Mouse (Mus musculus) hindbrain, postnatal 0 days (tissue): Measurements from ENCODE around the gene Uri1. TPM values are rescaled to one million over a fixed set of nuclear protein-coding genes. Genes with fewer than 3 reads are reported as not detected.

ENCODE experiments used
- ATAC-seq: fragments of 200-750 bp; cut with Nextera tagmentation; 2 replicates; pipeline ENCODE4 v1.8.0; 2017; ENCODE audit warnings: mild to moderate bottlenecking, moderate TSS enrichment, moderate library complexity
- DNase-seq: peaks from one replicate; pipeline ENCODE4 v3.0.0-alpha.2; 2015; ENCODE audit warnings: low spot score
- H3K27ac ChIP-seq: fragments of 300-500 bp; sonication (generic); 2 replicates; pipeline ENCODE4 v1.5.1; 2014; ENCODE audit warnings: mild to moderate bottlenecking
- H3K27me3 ChIP-seq: fragments of 300-500 bp; sonication (generic); 2 replicates; pipeline ENCODE4 v1.6.1; 2014; ENCODE audit warnings: low read length, mixed read lengths; ENCODE audit not compliant: insufficient read depth
- H3K36me3 ChIP-seq: fragments of 300-500 bp; sonication (generic); 2 replicates; pipeline ENCODE4 v1.6.1; 2014; ENCODE audit warnings: low read length, mixed read lengths; ENCODE audit not compliant: insufficient read depth
- H3K4me1 ChIP-seq: fragments of 300-500 bp; sonication (generic); 2 replicates; pipeline ENCODE4 v1.6.1; 2014; ENCODE audit warnings: antibody characterized with exemption, low read length, mixed read lengths; ENCODE audit not compliant: insufficient read depth
- H3K4me2 ChIP-seq: fragments of 300-500 bp; sonication (generic); 2 replicates; pipeline ENCODE4 v1.6.1; 2014; ENCODE audit warnings: low read depth, mild to moderate bottlenecking, low read length, moderate library complexity, mixed read lengths
- H3K4me3 ChIP-seq: fragments of 300-500 bp; sonication (generic); 2 replicates; pipeline ENCODE4 v1.5.1; 2014; ENCODE audit warnings: low read length
- H3K9ac ChIP-seq: fragments of 300-500 bp; sonication (generic); replicated peaks from 2 replicates; pipeline ENCODE4 v1.6.1; 2014; ENCODE audit warnings: mild to moderate bottlenecking, low read length, moderate library complexity, mixed read lengths
- H3K9me3 ChIP-seq: fragments of 300-500 bp; sonication (generic); 2 replicates; pipeline ENCODE4 v1.6.1; 2016; ENCODE audit warnings: low read length, mixed read lengths
- CTCF ChIP-seq: IDR thresholded peaks from 2 replicates; pipeline ENCODE4 v1.5.1; 2016; ENCODE audit warnings: antibody characterized with exemption, control low read depth, low read depth
- WGBS: fragments of 180-500 bp; shearing (Covaris S2); extraction: QIAGEN DNeasy Blood & Tissue Kit; methylation state at CpG from one replicate; pipeline ENCODE4 v1.1.7; 2014; 5-methylcytosine and 5-hydroxymethylcytosine counted together
- polyA plus RNA-seq: library from polyadenylated mRNA; unstranded; fragments of >200 nt; fragmentation: Nextera tagmentation; extraction: Ambion mirVana; gene quantifications from 2 replicates; pipeline ENCODE4 v1.2.1, GENCODE M21; 2015
- total RNA-seq: library from RNA; depleted of rRNA; stranded (reverse); fragments of >200 nt; gene quantifications from 2 replicates; pipeline ENCODE4 v1.2.3, GENCODE M21; 2014; rRNA removed

The Uri1 gene
- 28.0 and 29.1 TPM in 2 replicates for total RNA-seq
- 37.2 and 38.3 TPM in 2 replicates for polyA plus RNA-seq

DNA sequence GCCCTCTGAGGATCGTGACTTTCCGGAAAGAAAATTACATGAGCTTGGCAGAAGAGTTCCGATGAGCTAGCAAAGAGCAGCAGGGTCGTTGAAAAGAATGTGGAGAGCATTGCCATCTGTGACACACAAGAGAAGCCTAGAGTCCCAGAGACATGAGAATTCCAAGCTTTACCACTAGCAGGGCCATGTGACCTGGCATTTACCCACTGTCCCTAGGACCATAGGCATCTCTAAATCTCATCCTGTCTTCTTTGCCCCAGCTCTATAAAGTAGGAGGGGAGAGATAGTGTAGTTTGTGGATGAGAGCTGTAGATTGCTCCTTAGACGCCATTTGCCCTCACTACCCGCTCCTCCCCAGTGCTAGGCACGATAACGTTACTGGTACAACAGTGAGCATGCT, at the start of gene Uri1:
Gene Uri1 (minus strand): TSS at position 101 of the 400 bp plus-strand sequence.
- Histone ChIP-seq H3K9ac (no peak within 1 kb of the TSS), H3K27me3 (no peaks in the 10 kb centered on the region), H3K27ac (no peak within 1 kb of the TSS), H3K36me3 (no peaks in the 10 kb centered on the region), H3K9me3 (no peaks in the 10 kb centered on the region), H3K4me3 (no peak within 1 kb of the TSS), H3K4me2 (no peak within 1 kb of the TSS), H3K4me1 (no peaks in the 10 kb centered on the region)
- WGBS = 91% methylated on average over 8 of the region's 8 CpGs
- ATAC-seq = no peak
- DNase-seq = no peak
- TF ChIP-seq CTCF = no peak

DNA sequence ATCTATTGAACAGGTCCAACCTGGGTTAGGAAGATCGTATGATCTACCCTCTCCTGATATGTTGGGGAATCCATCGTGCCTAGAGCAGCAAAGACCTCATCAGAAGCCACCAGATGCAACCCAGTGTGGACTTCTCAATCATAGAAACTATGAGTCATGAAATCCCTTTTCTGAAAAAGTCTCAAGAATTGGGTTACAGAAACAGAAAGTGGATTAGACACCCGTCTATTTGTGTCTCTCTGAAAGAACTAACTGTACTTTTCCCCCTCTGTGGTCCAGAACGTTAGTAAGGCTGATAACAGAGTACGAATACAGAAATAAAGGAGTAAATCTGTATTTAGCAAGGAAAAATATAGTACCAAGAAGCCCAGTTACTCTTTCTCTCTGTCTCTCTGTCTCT, 47.7 kb upstream of the Uri1 start:
- no peak overlapping the region for H3K27ac ChIP-seq
- WGBS = 80% methylated on average over 5 of the region's 5 CpGs
- no peaks in the 10 kb centered on the region for H3K27me3 ChIP-seq
- no peaks in the 10 kb centered on the region; the same call in 1 of the 2 replicates for H3K4me1 ChIP-seq
- H3K9ac ChIP-seq = no peak overlapping the region
- no peak overlapping the region for H3K4me3 ChIP-seq
- H3K4me2 ChIP-seq = no peak overlapping the region
- DNase-seq (no peak), ATAC-seq (no peak)
- H3K9me3 ChIP-seq = no peaks in the 10 kb centered on the region
- no peak for TF ChIP-seq CTCF
- no peaks in the 10 kb centered on the region for H3K36me3 ChIP-seq

DNA sequence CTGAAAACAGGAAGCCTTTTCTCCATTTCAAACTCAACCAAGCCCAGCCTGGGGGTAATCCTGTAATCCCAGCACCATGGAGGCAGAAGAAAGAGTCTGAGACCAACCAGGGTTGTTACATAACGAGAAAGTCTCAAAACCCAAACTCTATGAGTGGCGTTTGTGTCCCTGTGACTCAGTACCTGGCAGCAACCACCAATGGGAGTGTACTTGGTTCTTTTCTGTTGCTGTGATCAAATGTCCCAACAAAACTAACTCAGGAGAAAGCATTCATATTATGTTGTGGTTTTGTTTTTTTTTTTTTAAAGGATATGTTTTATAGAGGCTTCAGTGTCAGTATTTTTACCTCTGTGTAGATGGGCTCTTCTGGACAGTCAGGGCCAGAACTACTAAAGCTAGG, 47.3 kb upstream of the Uri1 start:
- WGBS = 48% methylated on average over 2 of the region's 2 CpGs
- Histone ChIP-seq H3K4me3 (no peak overlapping the region), H3K4me1 (no peaks in the 10 kb centered on the region; the same call in 1 of the 2 replicates), H3K4me2 (no peak overlapping the region), H3K36me3 (no peaks in the 10 kb centered on the region), H3K9ac (no peak overlapping the region), H3K9me3 (no peaks in the 10 kb centered on the region), H3K27me3 (no peaks in the 10 kb centered on the region), H3K27ac (no peak overlapping the region)
- DNase-seq (no peak), ATAC-seq (no peak)
- no peak for TF ChIP-seq CTCF

DNA sequence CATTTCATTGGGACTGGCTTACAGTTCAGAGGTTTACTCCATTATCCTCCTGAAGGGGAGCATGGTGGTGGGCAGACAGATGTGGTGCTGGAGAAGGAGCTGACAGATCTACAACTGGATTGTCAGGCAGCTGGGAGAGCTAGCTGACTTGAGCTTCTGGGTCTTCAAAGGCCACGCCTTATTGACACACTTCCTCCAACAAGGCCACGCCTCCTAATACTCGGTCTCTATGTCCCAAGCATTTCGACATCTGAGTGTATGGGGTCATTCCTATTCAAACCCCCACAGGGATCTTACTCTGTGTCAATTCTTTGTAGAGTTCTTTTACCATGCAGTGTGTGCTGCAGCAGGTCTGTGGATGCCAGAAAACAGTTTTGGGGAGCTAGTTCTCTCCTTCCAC, 41.1 kb upstream of the Uri1 start:
- H3K27me3 ChIP-seq = no peaks in the 10 kb centered on the region
- DNase-seq (no peak), ATAC-seq (no peak)
- H3K4me1 ChIP-seq = 0 out of 2 replicates have a peak, but pooled peaks cover 3% of the 10 kb centered on the region
- no peak overlapping the region for H3K4me3 ChIP-seq
- H3K9ac ChIP-seq = no peak overlapping the region
- WGBS = 55% methylated on average over 4 of the region's 4 CpGs
- TF ChIP-seq CTCF = no peak
- no peaks in the 10 kb centered on the region for H3K9me3 ChIP-seq
- no peaks in the 10 kb centered on the region for H3K36me3 ChIP-seq
- H3K27ac ChIP-seq = no peak overlapping the region
- H3K4me2 ChIP-seq = no peak overlapping the region

DNA sequence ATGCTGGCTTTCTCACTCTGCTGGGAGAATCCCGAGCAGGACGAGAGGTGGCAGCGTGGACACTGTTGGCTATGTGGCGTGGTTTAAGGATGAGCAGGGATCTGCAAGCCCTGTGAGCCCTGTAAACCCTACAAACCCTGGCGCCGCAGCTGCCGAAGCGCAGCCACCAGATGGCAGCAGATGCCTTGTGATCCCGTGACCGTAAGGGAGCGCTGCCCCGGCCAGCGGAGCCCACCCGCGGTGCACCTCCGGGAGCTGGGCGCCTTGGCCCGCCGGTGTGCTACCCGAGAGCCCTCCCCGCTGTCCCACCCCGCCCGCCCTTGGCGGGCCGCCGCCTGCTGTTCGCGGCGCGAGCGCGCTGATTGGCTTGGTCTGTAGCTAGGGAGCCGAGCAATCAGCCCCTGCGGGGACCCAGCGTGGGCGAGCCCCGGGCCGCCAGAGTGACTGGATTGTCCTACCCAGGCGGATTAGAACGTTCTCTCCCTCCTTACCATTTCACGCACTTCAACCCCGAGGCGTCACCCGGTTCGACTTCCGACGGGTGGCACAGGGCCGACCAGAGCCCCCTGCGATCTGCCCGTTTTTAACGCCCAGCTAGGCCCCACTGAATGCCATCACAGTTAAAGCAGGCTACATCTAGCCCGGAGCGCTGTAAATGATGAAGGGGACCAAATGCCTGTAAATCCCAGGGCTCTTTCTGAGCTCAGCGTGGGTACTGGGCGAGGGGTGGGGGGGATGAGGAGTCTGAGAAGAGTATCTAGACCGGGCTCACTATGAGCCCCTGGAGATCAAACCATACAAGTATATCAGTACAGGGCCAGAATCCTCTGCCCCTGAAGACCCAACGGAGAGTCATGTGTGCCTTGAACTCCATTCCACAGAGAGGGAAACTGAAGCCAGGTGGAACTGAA, 38.0 kb upstream of the Uri1 start:
- H3K4me3 ChIP-seq = peak overlapping the region; percentile 51
- DNase-seq (peak; percentile 95), ATAC-seq (peak; percentile 92)
- 0 out of 2 replicates have a peak, but pooled peaks cover 3% of the 10 kb centered on the region for H3K4me1 ChIP-seq
- peak overlapping the region; percentile 56 for H3K9ac ChIP-seq
- TF ChIP-seq CTCF = peak; percentile 87
- peak overlapping the region; percentile 67 for H3K27ac ChIP-seq
- under 1% methylated on average over 56 of the region's 57 CpGs for WGBS
- H3K27me3 ChIP-seq = no peaks in the 10 kb centered on the region
- H3K36me3 ChIP-seq = no peaks in the 10 kb centered on the region
- H3K4me2 ChIP-seq = peak overlapping the region; percentile 74
- H3K9me3 ChIP-seq = no peaks in the 10 kb centered on the region

DNA sequence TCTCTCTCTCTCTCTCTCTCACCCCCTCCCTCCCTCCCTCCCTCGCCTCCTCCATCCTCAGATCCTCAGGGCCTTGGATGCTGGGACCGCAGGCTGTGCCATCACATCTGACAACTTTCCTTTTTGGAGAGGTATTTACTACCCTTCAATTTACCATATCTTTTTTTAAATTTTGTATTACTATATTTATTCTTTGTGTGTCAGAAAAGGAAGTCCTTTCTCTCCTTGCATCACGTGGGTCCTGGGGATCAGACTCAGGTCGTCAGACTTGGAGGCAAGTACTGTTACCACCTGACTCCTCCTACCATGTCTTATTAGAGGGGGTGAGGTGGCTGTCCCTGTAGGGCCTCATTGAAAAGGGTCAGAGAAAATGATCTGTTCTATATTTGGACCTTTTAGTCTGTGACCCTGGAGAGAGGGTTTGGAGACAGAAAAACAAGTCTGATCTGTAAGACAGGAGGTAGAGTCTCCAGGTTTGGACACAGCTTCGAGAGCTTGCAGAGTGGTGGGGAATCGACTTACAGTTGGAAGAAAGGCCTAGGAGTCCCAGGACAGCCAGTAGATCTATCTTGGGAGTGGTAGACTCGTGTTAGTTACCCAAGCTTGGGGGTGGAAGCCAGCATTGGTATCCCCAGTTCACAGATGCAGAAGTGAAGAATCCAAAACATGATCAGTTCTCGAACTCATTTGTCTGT, 36.4 kb upstream of the Uri1 start:
- no peak overlapping the region for H3K4me2 ChIP-seq

More for the DNA sequence above, 36.4 kb upstream of the Uri1 start:
- Histone ChIP-seq H3K27me3 (no peaks in the 10 kb centered on the region), H3K9ac (no peak overlapping the region), H3K36me3 (no peaks in the 10 kb centered on the region), H3K9me3 (no peaks in the 10 kb centered on the region), H3K4me1 (0 out of 2 replicates have a peak, but pooled peaks cover 3% of the 10 kb centered on the region), H3K4me3 (no peak overlapping the region), H3K27ac (no peak overlapping the region)
- no peak for TF ChIP-seq CTCF
- 82% methylated on average over 8 of the region's 8 CpGs for WGBS
- DNase-seq = no peak
- ATAC-seq = no peak
